Mouse (Mus musculus) forebrain, embryonic 15.5 days (tissue): ENCODE results near the gene Sgsm3. TPM values are rescaled to one million over a fixed set of nuclear protein-coding genes. Genes with fewer than 3 reads are reported as not detected.

Source experiments
- ATAC-seq: fragments of 200-750 bp; cut with Nextera tagmentation; replicated peaks from 2 replicates; pipeline ENCODE4 v1.8.0; 2017; ENCODE audit warnings: mild to moderate bottlenecking, moderate TSS enrichment, moderate library complexity
- H3K27ac ChIP-seq: fragments of 300-500 bp; sonication (generic); replicated peaks from 2 replicates; pipeline ENCODE4 v1.5.1; 2015; ENCODE audit warnings: mild to moderate bottlenecking, inconsistent platforms
- H3K27me3 ChIP-seq: fragments of 300-500 bp; sonication (generic); 2 replicates; pipeline ENCODE4 v1.6.1; 2015; ENCODE audit warnings: inconsistent platforms
- H3K36me3 ChIP-seq: fragments of 300-500 bp; sonication (generic); 2 replicates; pipeline ENCODE4 v1.6.1; 2015; ENCODE audit warnings: mild to moderate bottlenecking, inconsistent platforms
- H3K4me1 ChIP-seq: fragments of 300-500 bp; sonication (generic); 2 replicates; pipeline ENCODE4 v1.6.1; 2015; ENCODE audit warnings: inconsistent platforms
- H3K4me2 ChIP-seq: fragments of 300-500 bp; sonication (generic); replicated peaks from 2 replicates; pipeline ENCODE4 v1.6.1; 2015; ENCODE audit warnings: mild to moderate bottlenecking, inconsistent platforms
- H3K4me3 ChIP-seq: fragments of 300-500 bp; sonication (generic); 2 replicates; pipeline ENCODE4 v1.5.1; 2015; ENCODE audit warnings: mild to moderate bottlenecking, inconsistent platforms
- H3K9ac ChIP-seq: fragments of 300-500 bp; sonication (generic); replicated peaks from 2 replicates; pipeline ENCODE4 v1.6.1; 2015; ENCODE audit warnings: mild to moderate bottlenecking, inconsistent platforms
- H3K9me3 ChIP-seq: fragments of 300-500 bp; sonication (generic); 2 replicates; pipeline ENCODE4 v1.6.1; 2016; ENCODE audit warnings: inconsistent platforms
- WGBS: fragments of 180-500 bp; shearing (Covaris S2); methylation state at CpG from one replicate; pipeline ENCODE4 v1.1.7; 2015; ENCODE audit warnings: mixed read lengths; 5-methylcytosine and 5-hydroxymethylcytosine counted together
- microRNA-seq: library from miRNA; unstranded; fragments of <30 nt; microRNA quantifications from one replicate; pipeline ENCODE4, GENCODE M21; 2016
- polyA plus RNA-seq: library from polyadenylated mRNA; unstranded; fragments of >200 nt; fragmentation: Nextera tagmentation; extraction: Ambion mirVana; gene quantifications from 2 replicates; pipeline ENCODE4 v1.2.1, GENCODE M21; 2015

The Sgsm3 gene
- polyA plus RNA-seq, 1 experiment from 2014 or later, result 56.6 TPM

DNA sequence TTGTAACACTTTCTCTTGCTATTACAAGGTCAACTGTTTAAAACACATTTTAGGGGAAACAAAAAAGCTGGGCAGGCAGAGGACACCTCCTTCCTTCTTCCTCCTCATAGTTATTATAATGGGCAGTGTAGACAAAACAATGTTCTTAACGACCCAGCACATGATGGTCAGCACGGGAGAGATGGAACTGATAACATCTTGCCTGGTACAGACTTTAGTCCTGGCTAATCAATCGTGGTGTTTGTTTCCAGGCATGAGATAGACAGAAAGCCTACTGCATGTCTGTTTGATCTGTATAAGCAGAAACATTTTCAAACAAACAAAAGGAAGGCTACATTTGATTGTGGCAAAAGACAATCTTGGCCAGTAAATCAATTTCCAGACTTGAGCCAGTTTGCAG lies 72.9 kb downstream of the Sgsm3 start:
- no peak overlapping the region for H3K27ac ChIP-seq

DNA sequence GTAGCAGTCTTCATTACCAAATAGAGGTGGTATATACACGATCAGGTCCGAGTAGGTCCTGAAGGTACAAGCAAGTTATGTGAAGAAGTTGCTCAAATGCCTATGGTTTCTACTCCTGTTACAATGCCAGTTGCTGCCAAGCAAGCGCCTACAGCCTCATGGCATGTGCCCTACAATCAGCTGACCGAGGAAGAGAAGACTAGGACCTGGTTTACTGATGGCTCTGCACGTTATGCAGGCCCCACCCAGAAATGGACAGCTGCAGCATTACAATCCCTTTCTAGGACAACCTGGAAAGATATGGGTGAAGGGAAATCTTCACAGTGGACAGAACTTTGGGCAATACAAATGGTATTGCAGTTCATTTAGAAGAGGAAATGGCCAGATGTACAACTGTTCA lies 74.9 kb downstream of the Sgsm3 start:
- Histone ChIP-seq H3K4me3 (no peak overlapping the region), H3K9ac (no peak overlapping the region), H3K4me2 (no peak overlapping the region), H3K27me3 (no peaks in the 10 kb centered on the region), H3K27ac (no peak overlapping the region), H3K4me1 (0 out of 2 replicates have a peak, but pooled peaks cover 3% of the 10 kb centered on the region), H3K9me3 (no peaks in the 10 kb centered on the region), H3K36me3 (no peaks in the 10 kb centered on the region)
- WGBS, result 95% methylated on average over 5 of the region's 5 CpGs
- ATAC-seq, result no peak

More for the DNA sequence above, 72.9 kb downstream of the Sgsm3 start:
- 70% methylated on average over 3 of the region's 3 CpGs for WGBS
- Histone ChIP-seq H3K4me3 (no peak overlapping the region), H3K36me3 (no peaks in the 10 kb centered on the region), H3K9me3 (no peaks in the 10 kb centered on the region), H3K27me3 (no peaks in the 10 kb centered on the region), H3K9ac (no peak overlapping the region), H3K4me2 (no peak overlapping the region), H3K4me1 (0 out of 2 replicates have a peak, but pooled peaks cover 3% of the 10 kb centered on the region)
- no peak for ATAC-seq

DNA sequence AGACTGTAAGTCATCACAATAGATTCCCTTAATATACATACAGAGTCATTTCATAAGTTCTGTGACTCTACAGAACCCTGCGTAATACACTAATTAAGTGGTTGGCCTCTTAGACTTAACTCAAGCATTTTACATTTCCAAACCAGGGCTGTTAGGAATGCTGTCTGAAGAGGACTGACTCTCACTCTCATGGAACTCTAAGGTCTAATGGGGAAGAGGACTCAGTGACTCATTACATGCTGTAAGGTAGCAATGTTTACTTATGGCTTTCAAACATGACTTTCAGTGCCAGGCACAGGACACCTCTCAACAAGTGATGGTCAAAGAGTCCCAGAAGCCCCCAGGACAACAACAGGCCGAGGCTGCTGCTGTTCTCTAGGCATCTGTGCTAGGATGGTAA lies 77.9 kb downstream of the Sgsm3 start:
- Histone ChIP-seq H3K27me3 (no peaks in the 10 kb centered on the region), H3K36me3 (no peaks in the 10 kb centered on the region), H3K4me3 (no peak overlapping the region), H3K9ac (no peak overlapping the region), H3K27ac (no peak overlapping the region), H3K4me1 (no peaks in the 10 kb centered on the region), H3K4me2 (no peak overlapping the region), H3K9me3 (no peaks in the 10 kb centered on the region)
- 91% methylated on average over 2 of the region's 2 CpGs for WGBS
- no peak for ATAC-seq

DNA sequence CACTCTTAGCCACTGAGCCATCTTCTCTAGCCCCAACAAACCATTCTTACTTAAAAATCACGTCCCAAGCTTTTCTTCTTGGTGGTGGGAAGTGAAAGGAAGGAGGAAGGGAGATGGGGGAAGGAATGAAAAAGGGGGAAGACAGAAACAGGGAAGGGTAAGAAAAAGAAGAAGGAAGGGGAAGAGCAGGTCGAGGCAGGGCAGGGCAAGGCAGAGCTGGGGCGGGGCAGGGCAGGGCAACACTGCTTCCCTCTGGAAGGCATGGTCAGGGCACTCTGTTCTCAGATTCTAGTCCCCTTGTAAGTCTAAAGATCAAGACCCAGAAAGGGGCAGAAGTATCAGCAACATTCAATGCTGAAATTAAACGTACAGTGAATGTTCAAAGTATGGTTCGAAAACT lies 80.2 kb downstream of the Sgsm3 start:
- no peaks in the 10 kb centered on the region for H3K9me3 ChIP-seq
- H3K27me3 ChIP-seq, result no peaks in the 10 kb centered on the region
- no peaks in the 10 kb centered on the region for H3K36me3 ChIP-seq
- H3K4me1 ChIP-seq, result peaks cover 9% of the 10 kb centered on the region
- no peak overlapping the region for H3K4me3 ChIP-seq
- no peak overlapping the region for H3K4me2 ChIP-seq
- no peak overlapping the region for H3K9ac ChIP-seq
- H3K27ac ChIP-seq, result no peak overlapping the region
- WGBS, result 95% methylated on average over 5 of the region's 5 CpGs
- no peak for ATAC-seq

DNA sequence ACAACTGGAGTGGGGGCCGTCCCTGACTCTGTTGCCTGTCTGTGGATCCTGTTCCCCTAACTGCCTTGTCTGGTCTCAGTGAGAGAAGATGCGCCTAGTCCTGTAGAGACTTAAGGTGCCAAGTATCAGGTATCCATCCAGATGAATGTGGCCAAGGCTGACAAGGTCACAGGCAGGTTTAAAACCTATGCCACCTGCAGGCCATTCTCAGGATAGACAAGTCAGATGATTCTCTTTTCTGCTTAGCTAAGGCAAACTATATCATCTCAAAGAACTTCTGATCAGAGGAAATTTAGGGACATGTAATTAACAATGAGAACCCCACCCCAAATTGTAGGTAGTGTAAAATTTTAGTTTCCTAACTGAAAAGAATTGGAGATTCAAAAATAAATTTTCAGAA lies 83.4 kb downstream of the Sgsm3 start:
- H3K27ac ChIP-seq, result no peak overlapping the region
- no peaks in the 10 kb centered on the region for H3K36me3 ChIP-seq
- no peak overlapping the region for H3K4me3 ChIP-seq
- H3K9ac ChIP-seq, result no peak overlapping the region
- H3K27me3 ChIP-seq, result no peaks in the 10 kb centered on the region
- H3K4me1 ChIP-seq, result peaks cover 10% of the 10 kb centered on the region
- H3K4me2 ChIP-seq, result no peak overlapping the region
- 94% methylated on average over 2 of the region's 2 CpGs for WGBS
- ATAC-seq, result no peak
- no peaks in the 10 kb centered on the region for H3K9me3 ChIP-seq

Small RNAs within 50 kb of the gene (microRNA-seq; reads per million reads assigned to microRNA genes)
- gene Mir5113, result 10.5 reads per million, percentile 26 among the genes with 10 or more reads in this experiment

Other genes with a start within 250 kb of the Sgsm3 start
- gene Adsl, start 29.3 kb upstream of the Sgsm3 start, polyA plus RNA-seq, result 99.2 and 100 TPM in 2 replicates
- 24.1 and 25.1 TPM in 2 replicates for gene Mrtfa, start 213.0 kb downstream of the Sgsm3 start, polyA plus RNA-seq